In the genomic region with DNA sequence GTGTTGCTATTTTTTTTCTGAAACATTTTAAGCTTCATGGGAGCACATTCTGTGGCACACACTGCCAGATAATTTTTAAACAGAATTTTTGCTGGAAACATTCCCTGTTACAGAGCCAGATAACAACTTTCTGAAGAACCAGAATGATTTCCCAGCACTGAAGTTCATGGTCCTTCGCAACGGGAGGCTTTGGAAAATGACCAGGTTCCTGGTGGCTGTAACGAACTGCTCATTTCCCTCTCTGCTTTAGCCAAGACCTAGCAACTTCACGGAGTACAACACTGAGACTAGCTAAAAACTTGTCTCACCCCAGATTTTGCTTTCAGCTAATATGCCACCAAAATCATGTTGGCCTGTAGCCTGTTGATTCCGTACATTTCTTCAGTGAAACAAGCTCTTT, we compare ENCODE assay signal across 20 mouse cellular contexts. TPM values are rescaled to one million over a fixed set of nuclear protein-coding genes. Genes with fewer than 3 reads are reported as not detected.
DNase-seq lines count a peak whose midpoint lies in the region; ATAC-seq and TF ChIP-seq lines count a peak whose summit lies in the region.
"Had no signal": no experiment of that assay in that cellular context is flagged by ENCODE, and none has a peak within 500 bp of the region (broad histone marks: within the 10 kb centered on the region; RNA-seq: fewer than 3 reads in every experiment).

No protein-coding gene starts in this region.

- TF ChIP-seq CTCF in liver, adult 2 months (IDR thresholded peaks at IDR 0.05; ENCODE audit: low read depth, low read length), result no peak
- no peak for TF ChIP-seq CTCF in lung, embryonic 14.5 days (IDR thresholded peaks at IDR 0.05; ENCODE audit: low read depth)

- no peaks in the 10 kb centered on the region for H3K27me3 ChIP-seq in heart, embryonic 10.5 days (ENCODE audit: insufficient read depth, poor library complexity, severe bottlenecking)
- no peaks in the 10 kb centered on the region for H3K27me3 ChIP-seq in liver, adult 2 months (ENCODE audit: control insufficient read depth, insufficient read depth, low read length)
- no peaks in the 10 kb centered on the region for H3K27me3 ChIP-seq in lung, embryonic 14.5 days (ENCODE audit: insufficient read depth, low read length)
- H3K27me3 ChIP-seq in forebrain, embryonic 16.5 days (replicated peaks; ENCODE audit: control insufficient read depth, insufficient read depth, low read length), result no peaks in the 10 kb centered on the region
- no peaks in the 10 kb centered on the region for H3K27me3 ChIP-seq in forebrain, embryonic 12.5 days
- H3K27me3 ChIP-seq: heart, embryonic 15.5 days; neural tube, embryonic 13.5 days; stomach, embryonic 15.5 days had no signal

- H3K4me2 ChIP-seq in lung, embryonic 14.5 days, result no peak overlapping the region
- no peak overlapping the region for H3K4me2 ChIP-seq in forebrain, embryonic 16.5 days (ENCODE audit: low read length)
- no peak overlapping the region for H3K4me2 ChIP-seq in forebrain, embryonic 12.5 days
- H3K4me2 ChIP-seq: heart, embryonic 15.5 days; limb, embryonic 12.5 days; neural tube, embryonic 13.5 days; stomach, embryonic 15.5 days had no signal

- no peaks in the 10 kb centered on the region for H3K4me1 ChIP-seq in heart, embryonic 10.5 days
- H3K4me1 ChIP-seq in liver, adult 2 months (ENCODE audit: control insufficient read depth, insufficient read depth, low read length), result peaks cover 10% of the 10 kb centered on the region
- H3K4me1 ChIP-seq in lung, embryonic 14.5 days (ENCODE audit: insufficient read depth), result 0 out of 2 replicates have a peak, but pooled peaks cover 3% of the 10 kb centered on the region
- H3K4me1 ChIP-seq in forebrain, embryonic 16.5 days (replicated peaks; ENCODE audit: control insufficient read depth, insufficient read depth, low read length), result no peaks in the 10 kb centered on the region
- no peaks in the 10 kb centered on the region for H3K4me1 ChIP-seq in forebrain, embryonic 12.5 days
- H3K4me1 ChIP-seq: heart, embryonic 15.5 days; neural tube, embryonic 13.5 days; stomach, embryonic 15.5 days had no signal

- 87% methylated on average over 5 of the region's 5 CpGs for WGBS in heart, embryonic 10.5 days
- WGBS in liver, adult 2 months, result 33% methylated on average over 5 of the region's 5 CpGs
- 63% methylated on average over 5 of the region's 5 CpGs for WGBS in lung, embryonic 14.5 days
- 81% methylated on average over 5 of the region's 5 CpGs for WGBS in forebrain, embryonic 16.5 days
- 94% methylated on average over 5 of the region's 5 CpGs for WGBS in forebrain, embryonic 12.5 days

- no peaks in the 10 kb centered on the region for H3K36me3 ChIP-seq in heart, embryonic 10.5 days
- no peaks in the 10 kb centered on the region for H3K36me3 ChIP-seq in liver, adult 2 months (ENCODE audit: control insufficient read depth, insufficient read depth, low read length)
- H3K36me3 ChIP-seq in lung, embryonic 14.5 days (ENCODE audit: insufficient read depth), result no peaks in the 10 kb centered on the region
- no peaks in the 10 kb centered on the region for H3K36me3 ChIP-seq in forebrain, embryonic 16.5 days (ENCODE audit: control insufficient read depth, insufficient read depth)
- H3K36me3 ChIP-seq in forebrain, embryonic 12.5 days (replicated peaks), result no peaks in the 10 kb centered on the region
- H3K36me3 ChIP-seq: heart, embryonic 15.5 days; limb, embryonic 12.5 days; neural tube, embryonic 13.5 days; stomach, embryonic 15.5 days had no signal

- H3K9ac ChIP-seq in liver, adult 2 months (ENCODE audit: low read depth, low read length), result no peak overlapping the region
- H3K9ac ChIP-seq in lung, embryonic 14.5 days, result no peak overlapping the region
- H3K9ac ChIP-seq in forebrain, embryonic 16.5 days (replicated peaks; ENCODE audit: low read depth, low read length), result no peak overlapping the region
- no peak overlapping the region for H3K9ac ChIP-seq in forebrain, embryonic 12.5 days
- H3K9ac ChIP-seq: heart, embryonic 15.5 days; limb, embryonic 12.5 days; neural tube, embryonic 13.5 days; stomach, embryonic 15.5 days had no signal

- H3K9me3 ChIP-seq in heart, embryonic 10.5 days, result no peaks in the 10 kb centered on the region
- no peaks in the 10 kb centered on the region for H3K9me3 ChIP-seq in lung, embryonic 14.5 days (ENCODE audit: low read depth, low read length)
- H3K9me3 ChIP-seq in forebrain, embryonic 16.5 days (ENCODE audit: control insufficient read depth, low read length), result no peaks in the 10 kb centered on the region
- no peaks in the 10 kb centered on the region for H3K9me3 ChIP-seq in forebrain, embryonic 12.5 days
- H3K9me3 ChIP-seq: heart, embryonic 15.5 days; limb, embryonic 12.5 days; neural tube, embryonic 13.5 days; stomach, embryonic 15.5 days had no signal

- H3K4me3 ChIP-seq in heart, embryonic 10.5 days, result no peak overlapping the region
- no peak overlapping the region for H3K4me3 ChIP-seq in liver, adult 2 months (ENCODE audit: insufficient read depth, low read depth, low read length)
- no peak overlapping the region for H3K4me3 ChIP-seq in lung, embryonic 14.5 days (ENCODE audit: low read depth, low read length)
- H3K4me3 ChIP-seq in forebrain, embryonic 16.5 days (replicated peaks; ENCODE audit: low read length), result no peak overlapping the region
- no peak overlapping the region for H3K4me3 ChIP-seq in forebrain, embryonic 12.5 days (replicated peaks)
- H3K4me3 ChIP-seq: heart, embryonic 15.5 days; limb, embryonic 12.5 days; neural tube, embryonic 13.5 days; stomach, embryonic 15.5 days had no signal

- H3K27ac ChIP-seq in heart, embryonic 10.5 days, result no peak overlapping the region
- H3K27ac ChIP-seq in liver, adult 2 months (replicated peaks; ENCODE audit: insufficient read depth, low read depth, low read length), result no peak overlapping the region
- H3K27ac ChIP-seq in lung, embryonic 14.5 days (ENCODE audit: low read depth), result 0 out of 2 replicates have a peak overlapping the region, but pooled peaks have one; percentile 0
- no peak overlapping the region for H3K27ac ChIP-seq in forebrain, embryonic 16.5 days (ENCODE audit: low read length)
- H3K27ac ChIP-seq in forebrain, embryonic 12.5 days, result no peak overlapping the region
- H3K27ac ChIP-seq: heart, embryonic 15.5 days; kidney, postnatal 0 days; limb, embryonic 12.5 days; neural tube, embryonic 13.5 days; stomach, embryonic 15.5 days had no signal

- no peaks in the 10 kb centered on the region for H3K79me2 ChIP-seq in liver, adult 2 months (ENCODE audit: control insufficient read depth, insufficient read depth, low read length)

- no peak for TF ChIP-seq POLR2A in liver, adult 2 months (IDR thresholded peaks at IDR 0.05; ENCODE audit: extremely low read depth, insufficient read depth, low read length)

- ATAC-seq in lung, embryonic 14.5 days (ENCODE audit: insufficient read depth), result peak; percentile 19; the same call in 1 of the 2 replicates
- no peak for ATAC-seq in forebrain, embryonic 16.5 days
- no peak for ATAC-seq in forebrain, embryonic 12.5 days (ENCODE audit: low FRiP score)
- ATAC-seq: intestine, embryonic 16.5 days had no signal

- DNase-seq in heart, adult 11 months, result peak; percentile 94
- DNase-seq in heart, embryonic 10.5 days (ENCODE audit: low spot score), result no peak
- peak; percentile 49 for DNase-seq in liver, adult 2 months (ENCODE audit: extremely low read depth, low read depth, low spot score)
- no peak for DNase-seq in liver
- peak; percentile 84 for DNase-seq in lung, embryonic 14.5 days
- DNase-seq in lung, postnatal 4 days, result peak; percentile 13 to 61
- DNase-seq: cerebellum, postnatal 36 days; gastrocnemius, postnatal 36 days; layer of hippocampus, postnatal 36 days; thymus, postnatal 14 days had no signal

RNA-seq across cellular contexts. Expression of gene Gpr88, which starts 9.8 kb away (rescaled TPM):
- 0.07 and 0.62 TPM in 2 replicates for polyA plus RNA-seq in heart, embryonic 10.5 days (2016; fragmentation: Nextera tagmentation; extraction: Ambion mirVana)
- total RNA-seq in liver, adult 2 months (2014; rRNA removed), result not detected in 2 replicates
- not detected in 2 replicates for polyA plus RNA-seq in liver, adult 2 months (2012; rRNA removed)
- polyA plus RNA-seq in lung, embryonic 14.5 days (2014; fragmentation: Nextera tagmentation; extraction: Ambion mirVana), result 1.3 and 1.7 TPM in 2 replicates
- 13.1 and 17.1 TPM in 2 replicates for polyA plus RNA-seq in forebrain, embryonic 16.5 days (2015; fragmentation: Nextera tagmentation; extraction: Ambion mirVana)
- 1.5 and 3.2 TPM in 2 replicates for polyA plus RNA-seq in forebrain, embryonic 12.5 days (2016; fragmentation: Nextera tagmentation; extraction: Ambion mirVana)
- total RNA-seq: gastrocnemius, postnatal 36 days; monocyte, adult 5-6 weeks had no signal
- polyA plus RNA-seq: C2C12 had no signal

Comparison
In these comparisons a context has a peak if more than half of its experiments do, and no peak if none do; other contexts are left out.
1. DNase-seq: peak in heart, adult 11 months (single experiment), liver, adult 2 months (single experiment), lung, embryonic 14.5 days (single experiment) and lung, postnatal 4 days (2 of 2); none in heart, embryonic 10.5 days (single experiment) and liver (single experiment).